Mouse (Mus musculus) spleen, adult 2 months (tissue): ENCODE measurements at regions not wholly inside any gene's neighbourhood (a gene's known extent, or its start where the extent isn't known, plus 50 kb on each side); places are given as distances from the start of the nearest gene placed in this dataset.

ENCODE experiments used
- DNase-seq, 2 experiments: peaks; one replicate each; pipeline versions ENCODE4 v3.0.0 to v3.0.0-alpha.2; 2012 to 2021; ENCODE audit warnings: low spot score in 2 of 2, low read depth in 1 of 2
- H3K27ac ChIP-seq: fragments of 200-500 bp; 2 replicates; pipeline ENCODE4 v1.5.1; 2012; ENCODE audit warnings: low read length, inconsistent platforms; ENCODE audit not compliant: insufficient read depth
- H3K27me3 ChIP-seq: fragments of 200-500 bp; 2 replicates; pipeline ENCODE4 v1.6.1; 2012; ENCODE audit warnings: mild to moderate bottlenecking, moderate library complexity, low read length, inconsistent platforms; ENCODE audit not compliant: control insufficient read depth, insufficient read depth
- H3K36me3 ChIP-seq: fragments of 200-500 bp; 2 replicates; pipeline ENCODE4 v1.6.1; 2012; ENCODE audit warnings: mild to moderate bottlenecking, low read length, inconsistent platforms; ENCODE audit not compliant: control insufficient read depth, insufficient read depth
- H3K4me1 ChIP-seq: fragments of 200-500 bp; 2 replicates; pipeline ENCODE4 v1.6.1; 2011; ENCODE audit warnings: inconsistent platforms; ENCODE audit not compliant: control insufficient read depth, insufficient read depth, insufficient read length
- H3K4me3 ChIP-seq: fragments of 200-500 bp; 2 replicates; pipeline ENCODE4 v1.5.1; 2011; ENCODE audit warnings: mild to moderate bottlenecking, inconsistent platforms; ENCODE audit not compliant: insufficient read depth, insufficient read length; ENCODE audit errors: extremely low read depth
- CTCF ChIP-seq: fragments of 200-500 bp; IDR thresholded peaks from 2 replicates; pipeline ENCODE4 v1.5.1; 2011; ENCODE audit warnings: mild to moderate bottlenecking, inconsistent platforms; ENCODE audit not compliant: insufficient read depth, insufficient read length, insufficient replicate concordance; ENCODE audit errors: extremely low read depth
- POLR2A ChIP-seq: fragments of 200-500 bp; IDR thresholded peaks from 2 replicates; pipeline ENCODE4 v1.6.1; 2011; ENCODE audit warnings: low read depth, low read length, inconsistent platforms
- WGBS: fragments of 180-500 bp; shearing (Covaris S2); methylation state at CpG from one replicate; pipeline ENCODE4 v1.1.7; 2018; 5-methylcytosine and 5-hydroxymethylcytosine counted together

DNA sequence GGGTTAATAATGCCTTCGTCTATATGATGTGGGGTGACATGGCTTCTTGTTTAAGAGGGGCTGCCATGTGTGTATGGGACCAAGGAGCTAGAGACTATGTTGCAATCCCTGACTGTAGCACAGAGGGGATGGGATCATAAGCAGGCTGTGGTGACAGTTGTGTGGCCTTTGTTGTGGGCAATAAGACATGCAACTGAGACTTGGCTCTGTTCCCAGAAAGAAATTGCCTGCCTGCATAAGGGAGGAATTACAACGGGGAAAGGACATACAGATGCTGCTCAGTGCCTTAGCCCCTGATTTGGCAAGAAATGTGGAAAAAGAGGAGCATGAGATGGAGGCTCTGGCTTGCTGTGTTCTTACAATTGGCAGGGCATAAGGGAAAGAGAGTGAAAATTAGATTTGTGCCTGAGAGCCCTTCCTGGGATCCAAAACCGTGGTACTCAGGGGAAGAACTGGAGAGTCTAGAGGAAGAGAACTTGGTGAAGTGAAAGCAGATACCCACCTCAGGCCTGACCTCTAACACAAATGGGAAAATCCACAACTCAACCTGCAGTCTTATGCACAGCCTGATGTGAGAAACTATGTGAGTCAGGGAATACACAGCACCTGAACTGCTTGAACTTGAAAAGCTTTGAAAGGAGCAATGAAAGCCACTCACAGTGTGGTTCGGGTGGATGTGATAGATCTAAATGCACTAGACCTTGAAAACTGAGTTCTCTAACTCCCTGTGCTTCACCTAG is 271.9 kb downstream of the 4930544G11Rik start:
- 58% methylated on average over 4 of the region's 4 CpGs for WGBS
- Histone ChIP-seq H3K27me3 (no peaks in the 10 kb centered on the region), H3K4me3 (no peak overlapping the region), H3K4me1 (no peaks in the 10 kb centered on the region), H3K36me3 (no peaks in the 10 kb centered on the region), H3K27ac (no peak overlapping the region)
- DNase-seq = no peak
- TF ChIP-seq CTCF = no peak
- TF ChIP-seq POLR2A = no peak

DNA sequence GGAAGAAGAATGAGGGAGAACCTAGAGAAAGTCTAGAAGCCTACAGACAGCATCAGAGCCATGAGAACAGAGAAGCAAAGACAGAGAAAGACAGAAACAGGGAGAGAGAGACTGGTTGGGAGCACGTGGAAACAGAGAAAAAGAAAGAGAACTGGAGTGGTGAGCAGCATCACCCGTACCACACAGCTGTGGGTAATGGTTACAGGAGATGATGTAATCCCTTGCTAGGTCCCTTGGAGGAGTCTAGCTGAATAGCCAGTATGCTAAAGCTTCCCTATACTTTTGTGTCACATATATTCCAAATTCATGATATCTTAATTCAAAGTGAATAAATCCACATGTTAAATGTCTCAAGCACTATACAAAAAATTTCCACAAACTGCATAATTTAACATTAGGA is 284.0 kb downstream of the 4930544G11Rik start:
- Histone ChIP-seq H3K36me3 (no peaks in the 10 kb centered on the region), H3K4me3 (no peak overlapping the region), H3K27me3 (no peaks in the 10 kb centered on the region), H3K27ac (no peak overlapping the region), H3K4me1 (no peaks in the 10 kb centered on the region)
- TF ChIP-seq CTCF (no peak), POLR2A (no peak)
- 51% methylated on average over 2 of the region's 2 CpGs for WGBS
- DNase-seq = no peak

DNA sequence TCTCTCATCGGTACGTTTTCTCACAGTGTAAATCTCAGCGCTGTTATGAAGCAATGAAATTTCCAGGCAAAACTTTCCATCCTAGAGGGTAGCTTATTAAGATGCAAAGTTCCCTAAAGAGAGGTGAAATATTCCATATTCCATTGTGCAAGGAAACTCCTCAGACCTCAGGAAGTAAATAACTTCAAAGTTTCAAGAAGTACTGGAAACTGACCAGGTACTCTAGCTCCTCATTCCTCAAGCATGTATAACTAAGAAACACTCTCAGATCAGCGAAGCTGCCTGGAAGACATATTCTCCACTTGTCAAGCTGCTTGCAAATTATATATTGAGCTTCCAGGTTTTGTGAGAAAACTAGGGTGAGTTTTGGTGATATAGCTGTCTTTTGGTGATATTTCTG is 279.8 kb upstream of the Mad2l1 start:
- Histone ChIP-seq H3K27ac (no peak overlapping the region), H3K27me3 (no peaks in the 10 kb centered on the region), H3K4me3 (no peak overlapping the region), H3K36me3 (no peaks in the 10 kb centered on the region), H3K4me1 (no peaks in the 10 kb centered on the region)
- 90% methylated on average over 4 of the region's 4 CpGs for WGBS
- TF ChIP-seq POLR2A (no peak), CTCF (no peak)
- no peak for DNase-seq

DNA sequence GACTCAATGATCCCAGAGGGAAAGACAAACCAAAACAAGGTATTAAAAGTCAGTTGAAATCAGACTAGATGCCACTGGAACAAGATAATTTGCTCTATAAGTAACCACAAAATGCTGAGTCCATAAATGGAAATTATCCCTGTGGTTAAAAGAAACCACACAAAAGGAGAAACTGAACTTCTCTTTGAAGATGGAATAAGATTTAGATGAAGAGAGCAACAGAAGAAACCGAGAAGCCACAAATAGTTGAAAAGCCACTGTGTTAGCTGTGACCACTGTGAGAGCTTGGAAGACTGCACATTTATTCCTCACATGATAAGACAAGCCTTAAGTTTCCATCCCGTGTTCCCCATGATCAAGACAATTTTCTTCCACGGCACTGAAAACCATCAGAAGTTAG is 271.8 kb upstream of the Mad2l1 start:
- Histone ChIP-seq H3K36me3 (no peaks in the 10 kb centered on the region), H3K27ac (no peak overlapping the region), H3K4me3 (no peak overlapping the region), H3K4me1 (no peaks in the 10 kb centered on the region), H3K27me3 (no peaks in the 10 kb centered on the region)
- DNase-seq = no peak
- TF ChIP-seq POLR2A (no peak), CTCF (no peak)
- 21% methylated on average over 3 of the region's 3 CpGs for WGBS

DNA sequence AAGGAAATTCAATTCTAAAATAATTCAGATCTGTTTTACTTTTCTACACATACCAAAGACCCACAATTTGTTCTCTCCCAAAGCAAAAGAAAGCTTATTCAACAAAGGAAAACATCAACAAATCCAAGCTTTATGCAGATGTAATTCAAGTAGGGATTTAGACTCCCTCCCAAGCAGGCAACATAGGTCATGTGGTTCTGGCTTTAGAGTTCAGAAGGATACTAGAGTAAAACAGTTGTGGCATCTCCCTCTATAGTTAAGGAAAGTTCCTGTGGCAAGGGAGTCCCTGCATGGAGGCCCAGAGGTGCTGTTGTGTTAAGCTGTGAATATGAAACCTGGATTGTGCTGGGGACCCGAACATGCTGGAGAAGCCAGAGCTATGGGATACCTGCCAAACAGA is 271.3 kb upstream of the Mad2l1 start:
- no peak for DNase-seq
- Histone ChIP-seq H3K27me3 (no peaks in the 10 kb centered on the region), H3K4me3 (no peak overlapping the region), H3K36me3 (no peaks in the 10 kb centered on the region), H3K27ac (no peak overlapping the region), H3K4me1 (no peaks in the 10 kb centered on the region)
- TF ChIP-seq POLR2A (no peak), CTCF (no peak)
- WGBS = 83% methylated on average over 1 of the region's 1 CpGs

DNA sequence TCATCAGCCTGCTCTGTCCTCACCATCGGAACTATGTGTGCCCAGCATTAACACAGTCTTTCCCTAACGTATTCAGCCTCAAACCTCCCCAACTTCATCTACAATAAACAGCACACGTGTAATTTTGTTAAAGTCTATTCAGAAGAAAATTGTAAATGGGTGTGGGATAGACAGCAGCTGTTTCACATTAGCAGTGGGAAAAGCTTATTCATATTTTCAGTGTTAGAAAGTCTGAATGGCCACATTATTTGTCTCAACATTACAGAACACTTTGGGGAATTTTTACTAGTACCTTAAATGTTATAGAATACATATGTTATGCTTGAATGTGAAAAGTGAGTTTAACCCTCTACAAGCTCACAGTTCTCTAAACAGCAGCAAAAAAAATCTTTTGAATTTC is 266.8 kb upstream of the Mad2l1 start:
- Histone ChIP-seq H3K27ac (no peak overlapping the region), H3K4me3 (no peak overlapping the region), H3K27me3 (no peaks in the 10 kb centered on the region), H3K36me3 (no peaks in the 10 kb centered on the region), H3K4me1 (no peaks in the 10 kb centered on the region; the same call in 1 of the 2 replicates)
- no peak for DNase-seq
- TF ChIP-seq POLR2A (no peak), CTCF (no peak)
- 92% methylated on average over 3 of the region's 3 CpGs for WGBS

DNA sequence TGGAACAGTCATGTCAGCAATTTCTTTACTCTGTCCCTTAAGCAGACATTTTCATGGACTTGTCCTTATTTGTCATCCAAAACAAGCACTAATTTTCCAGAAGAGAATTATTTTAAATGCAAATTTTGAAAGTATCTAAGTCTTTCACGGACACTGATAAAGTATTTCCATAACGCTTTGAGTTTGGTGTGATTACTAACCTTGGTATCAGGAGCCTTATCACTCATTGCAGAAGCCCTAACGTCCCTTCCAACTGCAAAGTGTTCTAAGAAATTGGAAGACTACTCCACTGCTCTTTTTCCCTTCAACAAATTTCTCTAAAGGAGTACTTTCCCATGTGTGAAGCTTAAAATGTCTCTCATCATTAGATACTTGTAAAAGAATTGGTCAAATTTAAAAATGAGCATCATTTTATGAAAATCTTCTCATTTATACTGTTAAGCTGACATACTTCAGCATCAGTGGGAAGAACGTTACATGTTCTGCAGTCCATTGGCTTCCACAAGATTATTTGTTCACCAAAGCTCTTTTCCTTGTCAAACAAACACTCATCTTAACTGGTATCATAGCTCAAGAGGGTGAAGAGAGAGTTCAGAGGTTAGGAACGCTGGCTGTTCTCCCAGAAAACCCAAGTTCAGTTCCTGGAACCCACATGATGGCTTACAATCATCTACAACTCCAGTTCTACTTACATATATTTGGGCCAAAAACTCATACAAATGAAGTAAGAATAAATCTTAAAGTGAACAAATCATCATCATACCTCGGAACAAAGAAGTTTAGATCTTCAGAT is 263.6 kb upstream of the Mad2l1 start:
- no peaks in the 10 kb centered on the region for H3K27me3 ChIP-seq
- DNase-seq = no peak
- no peak overlapping the region for H3K27ac ChIP-seq
- TF ChIP-seq POLR2A = no peak
- TF ChIP-seq CTCF = no peak
- no peak overlapping the region for H3K4me3 ChIP-seq
- 78% methylated on average over 6 of the region's 6 CpGs for WGBS
- no peaks in the 10 kb centered on the region for H3K36me3 ChIP-seq
- H3K4me1 ChIP-seq = no peaks in the 10 kb centered on the region; the same call in 1 of the 2 replicates
